Mouse (Mus musculus) right cerebral cortex, postnatal 36 days (tissue): ENCODE data around the gene Gsg1l.

Source experiments
- DNase-seq, 2 experiments: peaks; one replicate each; pipeline ENCODE4 v3.0.0; 2022; ENCODE audit warnings: low spot score in 2 of 2, mixed read lengths in 1 of 2

The Gsg1l gene

DNA sequence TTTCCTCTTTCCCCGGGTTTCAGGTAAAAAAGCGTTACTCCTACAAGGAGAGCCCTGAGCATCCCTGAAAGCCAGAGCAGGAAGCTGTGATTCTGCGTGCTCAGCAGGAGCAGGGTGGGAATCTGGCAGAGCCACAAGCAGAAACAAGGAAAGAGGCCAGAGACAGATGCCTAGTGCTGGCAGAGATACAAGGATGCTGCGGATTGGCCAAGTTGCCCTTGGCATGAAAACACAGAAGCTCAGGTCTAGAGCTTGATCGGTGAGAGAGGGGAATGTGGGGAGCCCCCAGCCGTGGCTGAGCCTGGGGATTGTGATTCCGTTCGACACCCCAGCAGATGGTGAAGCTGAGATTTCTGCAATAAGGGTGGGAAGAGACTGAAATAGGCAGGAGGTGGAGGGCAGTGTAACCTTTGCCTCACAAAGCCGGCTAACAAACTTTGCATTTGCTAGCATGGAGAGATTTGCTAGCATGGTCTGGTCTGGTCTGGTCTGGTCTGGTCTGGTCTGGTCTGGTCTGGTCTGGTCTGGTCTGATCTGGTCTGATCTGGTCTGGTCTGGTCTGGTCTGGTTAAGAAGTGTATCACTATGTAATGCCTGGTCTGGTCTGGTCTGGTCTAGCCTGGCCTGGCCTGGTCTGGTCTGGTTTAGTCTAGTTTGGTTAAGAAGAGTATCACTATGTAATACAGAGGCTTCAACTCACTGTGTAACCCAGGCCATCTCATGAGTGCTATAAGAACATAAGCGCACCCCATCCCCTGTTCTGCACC lies 50.4 kb downstream of the Gsg1l start:
- DNase-seq, result peak in 1 of 2 experiments; percentile 48

DNA sequence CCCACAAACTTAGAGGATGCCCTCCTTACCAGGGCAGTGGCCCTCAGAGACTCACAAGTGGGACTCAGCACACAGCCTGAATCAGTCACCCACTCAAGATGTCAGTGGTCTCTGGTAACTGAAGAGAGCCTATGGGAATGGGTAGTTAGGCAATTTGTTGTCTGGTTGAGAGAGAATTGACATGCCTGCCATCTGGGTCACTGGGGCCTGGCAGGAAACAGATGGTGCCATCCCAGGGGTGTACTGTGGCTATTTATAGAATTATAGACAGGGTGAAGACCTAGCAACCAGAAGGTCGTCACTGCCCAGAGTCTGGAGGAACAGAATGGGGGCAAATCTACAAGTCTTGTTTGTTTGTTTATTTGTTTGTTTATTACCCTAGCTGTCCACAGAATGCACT lies 54.8 kb downstream of the Gsg1l start:
- no peak for DNase-seq

DNA sequence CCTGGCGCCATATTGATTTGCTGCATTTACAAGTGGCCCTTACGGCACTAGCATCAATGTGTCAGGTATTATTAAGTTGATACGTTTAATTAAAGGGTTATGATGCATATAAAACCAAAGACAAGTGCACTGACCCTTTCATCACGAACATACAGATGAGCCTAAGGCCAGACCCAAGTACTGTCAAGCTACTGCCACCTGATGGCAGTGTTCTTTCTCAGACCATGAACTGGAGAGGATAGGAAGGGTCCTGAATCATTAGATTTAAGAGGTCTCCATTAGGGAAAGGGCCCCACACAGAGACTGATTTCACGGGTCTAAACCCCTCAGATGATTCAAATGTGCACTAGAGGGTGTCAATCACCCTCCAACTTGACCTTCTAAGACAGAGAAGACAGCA lies 55.6 kb downstream of the Gsg1l start:
- DNase-seq, result no peak

- no peak for DNase-seq
These were observed 62.2 kb downstream of the Gsg1l start for GRCm38 (mm10) chr7:126019966-126020365.

GRCm38 (mm10) chr7:126019321-126019720 lies 62.9 kb downstream of the Gsg1l start:
- DNase-seq, result no peak

GRCm38 (mm10) chr7:126017455-126017854 lies 64.8 kb downstream of the Gsg1l start:
- no peak for DNase-seq

- DNase-seq, result no peak
These were observed 69.7 kb downstream of the Gsg1l start for GRCm38 (mm10) chr7:126012325-126013021.

DNA sequence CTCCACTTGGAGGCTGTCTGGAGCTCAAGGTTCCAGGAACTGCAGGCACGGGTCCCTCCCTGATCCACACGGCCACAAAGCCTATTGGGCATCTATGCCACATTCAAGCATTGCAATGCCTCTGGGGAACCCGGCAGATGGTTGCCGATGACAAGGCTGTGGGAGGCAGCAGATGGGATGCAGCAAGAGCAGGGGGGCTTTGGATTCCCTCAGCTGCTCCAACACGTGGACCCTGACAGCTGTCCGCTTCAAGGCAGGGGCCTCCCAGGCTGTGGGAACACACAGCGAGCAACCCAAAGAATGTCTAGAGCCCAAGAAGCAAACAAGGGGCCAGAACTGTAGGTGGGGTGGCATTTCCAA lies 73.4 kb downstream of the Gsg1l start:
- DNase-seq, result peak; percentile 81

- DNase-seq, result no peak
These were observed 73.9 kb downstream of the Gsg1l start for GRCm38 (mm10) chr7:126008139-126008788.

DNA sequence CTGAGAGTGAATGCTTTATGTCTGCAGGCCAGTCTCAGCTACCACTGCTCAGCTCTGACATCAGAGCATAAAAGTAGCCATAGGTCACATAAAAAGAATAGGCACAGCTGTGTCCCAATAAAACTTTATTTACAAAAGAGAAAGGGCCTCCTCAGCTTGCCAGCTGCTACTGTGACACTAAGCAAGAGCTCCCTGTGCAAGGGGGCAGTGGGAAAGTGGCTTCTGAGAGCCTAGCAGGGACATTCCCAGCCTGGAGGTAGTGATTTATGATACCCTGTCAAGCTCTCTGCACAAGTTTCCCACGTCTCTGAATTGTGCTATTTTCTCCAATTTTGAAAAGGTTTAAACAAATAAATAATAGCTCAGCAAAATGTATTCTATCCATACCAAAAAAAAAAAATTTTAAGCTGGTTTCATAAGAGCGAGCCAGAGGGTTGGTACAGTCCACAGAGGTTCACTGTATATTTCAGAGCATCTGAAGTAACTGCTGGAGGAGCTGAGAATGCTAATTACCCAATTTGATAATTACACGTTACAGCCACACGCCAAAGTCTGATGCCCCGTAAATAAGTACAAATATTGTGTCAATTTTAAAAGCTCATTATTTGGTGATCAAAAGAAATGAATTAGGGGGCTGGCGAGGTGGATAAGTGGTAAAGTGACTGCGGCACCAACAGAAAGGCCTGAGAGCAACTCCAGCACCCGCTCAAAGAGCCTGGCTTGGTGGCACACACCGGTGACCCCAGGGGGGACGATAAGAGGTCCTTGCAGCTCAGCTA lies 74.9 kb downstream of the Gsg1l start:
- DNase-seq, result no peak

DNA sequence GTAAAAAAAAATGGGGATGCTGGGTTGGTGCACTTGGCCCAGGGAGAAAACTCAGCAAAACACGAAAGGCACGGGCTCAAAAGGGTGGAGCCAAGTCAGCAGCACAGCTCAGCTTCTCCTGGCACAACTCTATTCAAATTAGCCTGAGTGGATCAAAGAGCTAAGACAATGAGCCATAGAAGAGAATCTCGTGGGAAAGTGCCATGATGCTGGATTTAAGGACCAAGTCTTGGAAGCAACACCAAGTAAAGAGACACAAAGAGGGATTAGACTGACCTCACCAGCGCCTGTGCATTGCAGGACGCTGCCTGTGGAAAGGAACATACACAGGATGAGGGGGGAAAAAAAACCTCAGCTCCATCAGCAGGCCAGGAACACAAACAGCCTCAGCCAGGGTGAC lies 76.9 kb downstream of the Gsg1l start:
- DNase-seq, result no peak

DNA sequence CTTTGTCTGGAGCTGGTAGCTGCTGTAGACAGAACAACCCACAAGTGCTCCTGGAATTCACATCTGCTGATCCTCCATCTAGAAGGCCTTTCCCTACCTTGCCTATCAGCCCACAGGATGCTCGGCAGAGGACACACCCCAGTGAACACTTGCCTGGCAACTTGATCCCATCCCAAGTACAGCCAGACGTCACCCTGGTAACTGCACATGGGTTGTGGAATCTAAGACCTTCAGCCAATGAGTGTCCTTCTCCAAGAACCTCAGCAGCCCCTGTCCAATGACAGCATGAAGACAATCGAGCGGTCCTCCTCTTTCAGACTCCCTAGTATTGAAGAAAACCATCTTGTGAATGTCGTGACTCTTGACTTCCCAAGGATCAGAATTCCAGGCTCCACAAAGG lies 80.5 kb downstream of the Gsg1l start:
- no peak for DNase-seq

DNA sequence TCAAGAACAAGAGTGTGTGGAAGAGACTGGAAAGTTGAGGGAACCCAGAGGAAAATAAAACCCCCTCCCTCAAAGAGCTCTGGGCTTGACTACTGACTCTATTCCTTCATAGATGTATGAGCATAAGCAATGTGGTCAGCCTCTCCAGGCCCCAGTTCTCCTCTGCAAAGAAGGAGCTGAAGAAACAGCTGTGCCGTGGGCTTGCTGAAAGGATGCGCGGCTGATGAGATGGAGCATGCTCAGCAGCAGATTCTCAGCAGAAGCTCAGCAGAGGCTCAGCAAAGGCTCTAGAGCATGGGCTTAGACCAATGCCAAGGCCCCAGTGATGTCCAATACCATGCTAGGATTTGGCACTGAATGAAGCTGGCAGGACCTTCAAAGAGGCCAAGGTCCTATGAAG lies 82.3 kb downstream of the Gsg1l start:
- DNase-seq, result peak; percentile 50 to 71

DNA sequence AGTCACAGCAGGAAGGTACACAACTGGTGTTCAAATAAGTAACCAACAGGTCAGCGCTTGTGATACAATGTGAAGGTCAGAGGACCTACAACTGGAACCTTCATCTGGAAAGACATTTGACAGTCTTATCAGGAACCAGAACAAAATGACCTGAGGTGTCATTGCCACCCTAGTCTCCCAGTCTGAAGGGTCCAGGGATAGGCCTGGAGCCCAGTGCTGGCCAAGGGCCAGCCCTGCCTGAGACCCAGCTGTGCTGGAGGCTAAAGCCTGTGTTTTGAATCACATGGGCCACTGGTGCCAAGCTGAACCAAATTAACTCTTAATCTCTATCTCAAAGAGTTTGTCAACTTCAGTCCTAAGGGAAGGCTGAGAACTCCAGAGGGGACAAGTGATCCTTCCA lies 86.1 kb downstream of the Gsg1l start:
- no peak for DNase-seq

GRCm38 (mm10) chr7:125992356-125992891 lies 89.8 kb downstream of the Gsg1l start:
- DNase-seq, result no peak

DNA sequence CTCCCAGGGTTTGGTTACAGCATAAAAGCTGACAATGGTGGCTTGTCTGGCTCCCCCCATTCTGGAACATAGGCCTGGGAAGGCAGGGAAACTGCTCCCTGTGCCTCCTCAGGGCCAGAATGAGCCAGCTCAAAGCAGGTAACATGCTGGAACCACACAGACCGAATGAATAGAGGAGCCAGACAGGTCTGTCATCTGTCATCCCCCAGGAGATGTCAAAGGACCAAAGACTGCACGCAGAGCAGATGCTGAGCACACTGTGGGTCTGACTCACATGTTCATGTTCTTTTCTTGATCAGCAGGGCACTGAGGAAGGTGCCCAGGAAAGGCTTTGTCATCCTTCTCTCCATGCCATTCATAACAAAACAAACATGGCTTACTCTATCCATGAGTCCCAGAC lies 90.4 kb downstream of the Gsg1l start:
- DNase-seq, result no peak

GRCm38 (mm10) chr7:125989969-125990368 lies 92.2 kb downstream of the Gsg1l start:
- DNase-seq, result no peak

GRCm38 (mm10) chr7:125989489-125989888 lies 92.7 kb downstream of the Gsg1l start:
- no peak for DNase-seq

DNA sequence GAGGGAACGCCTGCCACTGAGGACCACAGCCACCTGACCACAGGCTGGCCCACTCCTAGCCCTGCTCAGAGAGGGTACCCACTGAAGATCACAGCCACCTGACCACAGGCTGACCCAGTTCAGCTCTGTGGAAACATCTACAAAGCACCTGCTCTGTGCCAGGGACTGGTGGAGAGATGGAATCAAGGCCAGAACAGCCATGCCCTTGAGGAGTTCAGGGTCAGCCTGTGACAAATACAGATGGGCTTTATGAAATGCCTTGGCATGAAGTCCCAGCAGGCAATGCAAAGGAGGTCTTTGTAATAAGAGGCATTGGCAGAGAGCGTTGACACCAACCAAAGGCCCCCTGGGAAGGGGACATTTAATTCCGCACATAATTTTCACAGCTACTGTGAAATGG lies 93.9 kb downstream of the Gsg1l start:
- no peak for DNase-seq

GRCm38 (mm10) chr7:125987117-125987516 lies 95.1 kb downstream of the Gsg1l start:
- DNase-seq, result no peak

DNA sequence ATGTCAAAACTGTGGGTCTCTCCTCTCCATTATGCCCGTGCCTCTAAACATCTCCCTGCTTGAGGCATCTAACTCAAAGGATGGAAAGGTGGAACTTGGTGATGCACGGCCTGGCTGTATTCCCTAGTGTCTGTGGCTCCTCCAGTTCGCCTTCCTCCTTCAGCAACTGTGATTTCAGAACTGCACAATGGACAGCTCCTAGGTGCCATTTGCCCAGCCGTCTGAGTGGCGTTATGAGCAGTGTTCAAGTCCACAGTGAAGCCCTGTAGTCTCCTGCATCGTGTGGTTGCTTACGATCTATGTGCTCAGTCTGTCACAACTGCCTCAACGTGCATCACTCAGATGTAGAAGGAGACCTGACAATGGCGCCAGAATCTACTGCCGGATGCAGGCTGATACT lies 96.6 kb downstream of the Gsg1l start:
- DNase-seq, result no peak
